Mouse (Mus musculus) myocyte (in vitro differentiated cells): ENCODE data around the gene Gm42791.

ENCODE experiments used
- E2F4 ChIP-seq: IDR thresholded peaks from one replicate; pipeline ENCODE4 v1.6.1; 2011; ENCODE audit warnings: mild to moderate bottlenecking, control low read depth, moderate library complexity; ENCODE audit not compliant: insufficient read depth
- MAX ChIP-seq: IDR thresholded peaks from one replicate; pipeline ENCODE4 v1.6.1; 2011; ENCODE audit warnings: low read depth, mild to moderate bottlenecking, control low read depth
- MYOD1 ChIP-seq, 3 experiments: IDR thresholded peaks; one replicate each; pipeline ENCODE4 v1.6.1; 2011; ENCODE audit warnings: control low read depth in 2 of 3, low read depth in 2 of 3, mild to moderate bottlenecking in 2 of 3, moderate library complexity in 1 of 3; ENCODE audit not compliant: insufficient read length in 2 of 3, control insufficient read depth in 1 of 3
- MYOG ChIP-seq, 3 experiments: IDR thresholded peaks; one replicate each; pipeline ENCODE4 v1.6.1; 2011; ENCODE audit warnings: control low read depth in 2 of 3, low read depth in 2 of 3, mild to moderate bottlenecking in 2 of 3; ENCODE audit not compliant: insufficient read length in 2 of 3, control insufficient read depth in 1 of 3, insufficient read depth in 1 of 3
- POLR2A ChIP-seq: IDR thresholded peaks from one replicate; pipeline ENCODE4 v1.6.1; 2011; ENCODE audit warnings: low read depth, mild to moderate bottlenecking, control low read depth, moderate library complexity; ENCODE audit not compliant: insufficient read length
- POLR2AphosphoS2 ChIP-seq: IDR thresholded peaks from one replicate; pipeline ENCODE4 v1.6.1; 2011; ENCODE audit warnings: low read depth, control low read depth; ENCODE audit not compliant: insufficient read length
- SRF ChIP-seq: IDR thresholded peaks from one replicate; pipeline ENCODE4 v1.6.1; 2011; ENCODE audit warnings: low read depth; ENCODE audit not compliant: control insufficient read depth, insufficient read length
- TCF12 ChIP-seq: IDR thresholded peaks from one replicate; pipeline ENCODE4 v1.6.1; 2011; ENCODE audit warnings: mild to moderate bottlenecking, control low read depth; ENCODE audit not compliant: poor library complexity, insufficient read depth, severe bottlenecking
- TCF3 ChIP-seq: IDR thresholded peaks from one replicate; pipeline ENCODE4 v1.6.1; 2011; ENCODE audit warnings: low read depth, control low read depth; ENCODE audit not compliant: insufficient read length
- USF1 ChIP-seq: IDR thresholded peaks from one replicate; pipeline ENCODE4 v1.6.1; 2011; ENCODE audit warnings: low read depth, mild to moderate bottlenecking, control low read depth, moderate library complexity

DNA sequence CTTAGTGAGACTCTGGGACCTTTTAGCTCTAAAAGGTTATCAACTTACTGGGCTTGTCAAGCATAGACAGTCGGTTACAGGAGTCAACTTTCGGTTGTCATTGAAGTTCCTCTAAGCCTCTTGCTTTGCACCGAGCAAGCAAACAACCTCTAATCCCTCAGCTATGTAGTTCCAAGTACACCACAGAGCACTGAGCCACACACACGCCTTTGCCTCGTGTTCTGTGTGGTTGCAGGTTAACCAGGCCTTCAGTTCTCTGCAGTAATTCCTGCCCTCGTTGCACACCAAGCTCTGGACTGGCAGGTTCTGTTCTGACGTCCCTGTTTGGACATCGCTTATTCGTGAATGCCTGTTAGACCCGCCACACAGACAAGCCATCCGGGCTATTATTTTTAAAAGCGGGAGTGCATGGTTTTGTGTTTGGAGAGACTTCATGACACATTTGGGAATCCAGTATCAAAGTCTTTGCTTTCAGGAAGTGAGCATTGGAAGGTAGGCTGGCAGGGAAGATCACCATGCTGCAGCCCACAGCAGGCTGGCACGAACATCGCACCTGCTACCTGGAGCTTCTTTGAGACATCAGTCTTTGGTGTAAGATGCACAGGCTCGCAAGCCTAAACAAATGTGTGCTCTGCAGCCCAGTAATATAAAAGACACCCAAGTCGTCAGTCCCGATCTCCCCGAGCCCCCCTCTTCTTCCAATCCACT lies 16.3 kb downstream of the Gm42791 start:
- TF ChIP-seq POLR2AphosphoS2 (peak; percentile 77), SRF (no peak), POLR2A (no peak), E2F4 (no peak), USF1 (no peak), TCF3 (no peak), TCF12 (no peak), MYOG (IDR thresholded peaks at IDR 0.05; ENCODE audit: control insufficient read depth in 1 of 3, insufficient read depth in 1 of 3, insufficient read length in 2 of 3, low read depth in 2 of 3) (no peak), MAX (no peak), MYOD1 (IDR thresholded peaks at IDR 0.05; ENCODE audit: control insufficient read depth in 1 of 3, insufficient read length in 2 of 3, low read depth in 2 of 3) (no peak)
